Mouse (Mus musculus): ENCODE data around the gene Aldh3b2. TPM values are rescaled to one million over a fixed set of nuclear protein-coding genes. Genes with fewer than 3 reads are reported as not detected.

Gene Aldh3b2
- polyA plus RNA-seq, 1 experiment from 2014 or later: 0.68 TPM

DNA sequence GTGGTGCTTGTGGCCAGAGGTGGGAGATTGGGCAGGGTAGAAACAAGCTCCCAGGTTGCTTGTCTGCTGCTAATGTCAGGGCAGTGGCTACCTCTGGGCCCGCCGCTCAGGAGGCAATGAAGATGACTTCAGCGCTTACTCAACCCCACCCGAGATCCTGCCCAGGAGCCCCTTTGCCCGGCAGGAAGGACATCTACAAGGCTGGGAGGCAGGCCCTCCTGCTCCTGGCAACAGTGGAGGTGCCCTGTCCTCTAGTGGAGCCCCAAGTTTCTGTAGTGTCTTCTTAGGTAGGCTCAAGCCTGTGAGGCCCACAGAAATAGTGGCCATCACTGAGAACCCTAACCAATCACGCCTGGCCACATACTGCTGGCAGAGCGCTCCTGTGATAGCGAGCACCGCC lies 33.0 kb downstream of the Aldh3b2 start:
- Histone ChIP-seq H3K4me2 (replicated peaks) (no peak overlapping the region), H3K4me1 (peaks cover 12% of the 10 kb centered on the region), H3K36me3 (peaks cover 53% of the 10 kb centered on the region), H3K27ac (no peak overlapping the region), H3K9ac (no peak overlapping the region), H3K4me3 (no peak overlapping the region), H3K9me3 (no peaks in the 10 kb centered on the region), H3K27me3 (replicated peaks) (no peaks in the 10 kb centered on the region)
- no peak for ATAC-seq (ENCODE audit: low FRiP score, low read depth)
- WGBS: 88% methylated on average over 9 of the region's 9 CpGs

DNA sequence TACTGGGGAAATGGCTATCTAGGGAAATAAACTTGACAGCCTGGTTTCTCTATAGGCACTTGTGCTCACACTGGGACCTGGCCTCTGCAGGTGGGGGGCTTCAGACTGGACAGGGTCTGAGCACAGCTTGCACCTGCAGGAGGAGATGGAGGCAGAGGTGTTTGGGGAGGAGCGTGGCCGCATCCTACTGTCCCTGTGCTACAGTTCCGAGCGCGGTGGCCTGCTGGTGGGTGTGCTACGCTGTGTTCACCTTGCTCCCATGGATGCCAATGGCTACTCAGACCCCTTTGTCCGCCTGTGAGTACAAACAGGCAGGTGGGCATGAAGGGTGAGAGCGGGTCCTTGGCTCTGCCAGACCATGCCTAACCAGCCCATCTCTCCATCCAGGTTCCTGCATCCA lies 33.8 kb downstream of the Aldh3b2 start:
- Histone ChIP-seq H3K4me2 (replicated peaks) (no peak overlapping the region), H3K27me3 (replicated peaks) (no peaks in the 10 kb centered on the region), H3K4me1 (peaks cover 9% of the 10 kb centered on the region), H3K4me3 (no peak overlapping the region), H3K27ac (no peak overlapping the region), H3K9me3 (no peaks in the 10 kb centered on the region), H3K9ac (no peak overlapping the region), H3K36me3 (peaks cover 57% of the 10 kb centered on the region)
- no peak for ATAC-seq (ENCODE audit: low FRiP score, low read depth)
- 92% methylated on average over 8 of the region's 8 CpGs for WGBS

DNA sequence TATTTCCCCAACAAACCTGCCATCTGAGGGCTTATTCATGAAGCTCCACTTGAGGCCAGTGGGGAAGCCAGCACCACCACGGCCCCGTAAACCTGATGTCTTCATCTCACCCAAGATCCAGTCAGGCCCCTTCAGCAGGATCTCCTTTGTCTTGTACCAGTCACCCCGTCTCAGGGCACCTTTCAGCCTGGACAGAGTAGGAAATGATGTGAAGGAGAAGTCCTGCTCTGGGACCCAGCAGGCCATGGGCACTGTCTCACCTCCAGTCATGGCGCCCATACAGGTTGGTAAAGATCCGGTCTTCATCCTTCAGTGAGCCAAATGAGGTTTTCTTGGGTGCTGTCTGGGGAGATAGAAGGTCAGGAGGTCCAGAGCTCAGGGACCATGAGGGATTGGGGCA lies 39.0 kb downstream of the Aldh3b2 start:
- peaks cover 6% of the 10 kb centered on the region for H3K4me1 ChIP-seq
- ATAC-seq (ENCODE audit: low FRiP score, low read depth): no peak
- H3K4me2 ChIP-seq (replicated peaks): peak overlapping the region; percentile 67; the same call in 1 of the 2 replicates
- peaks cover 44% of the 10 kb centered on the region for H3K36me3 ChIP-seq
- no peak overlapping the region for H3K27ac ChIP-seq
- no peak overlapping the region for H3K4me3 ChIP-seq
- no peak overlapping the region for H3K9ac ChIP-seq
- H3K27me3 ChIP-seq (replicated peaks): no peaks in the 10 kb centered on the region
- WGBS: 92% methylated on average over 5 of the region's 5 CpGs
- no peaks in the 10 kb centered on the region for H3K9me3 ChIP-seq

DNA sequence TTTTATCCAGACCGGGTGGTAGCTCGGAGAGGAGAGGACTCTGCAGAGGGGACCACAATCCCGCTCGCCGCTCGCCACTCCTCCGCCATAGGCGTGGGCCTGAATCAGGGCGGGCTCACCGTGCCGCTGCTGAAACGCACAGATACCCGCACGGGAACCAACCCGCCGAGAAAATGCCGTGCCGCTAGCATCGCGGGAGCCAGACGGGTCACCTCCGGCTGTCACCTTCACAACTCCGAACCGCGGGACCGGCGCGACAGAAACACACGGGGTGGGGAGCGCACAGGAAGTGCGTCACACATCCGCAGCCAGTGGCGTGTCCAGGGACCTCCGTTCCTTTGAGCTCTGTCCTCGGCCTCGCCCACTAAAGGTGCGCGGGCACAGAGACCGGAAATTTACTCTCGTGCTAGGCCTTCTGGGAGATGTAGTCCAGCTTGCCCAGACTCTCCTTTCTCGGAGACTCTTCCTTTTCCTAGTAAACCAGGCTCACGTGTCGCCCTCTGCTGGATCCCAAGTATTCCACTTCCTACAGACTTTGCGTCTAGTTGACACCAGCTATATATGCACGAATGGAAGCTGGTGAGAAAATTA lies 40.4 kb downstream of the Aldh3b2 start, which contains the start of gene Ndufv1:
Gene Ndufv1 (minus strand): TSS at position 375 of the 591 bp plus-strand sequence.
- no peaks in the 10 kb centered on the region for H3K9me3 ChIP-seq
- H3K27me3 ChIP-seq (replicated peaks): no peaks in the 10 kb centered on the region
- peak within 1 kb of the TSS; percentile 67 for H3K4me2 ChIP-seq (replicated peaks)
- peaks cover 30% of the 10 kb centered on the region for H3K36me3 ChIP-seq
- peak within 1 kb of the TSS; percentile 80 for H3K4me3 ChIP-seq
- H3K27ac ChIP-seq: no peak within 1 kb of the TSS
- H3K4me1 ChIP-seq: peaks cover 6% of the 10 kb centered on the region
- ATAC-seq (ENCODE audit: low FRiP score, low read depth): peak; percentile 100
- H3K9ac ChIP-seq: peak within 1 kb of the TSS; percentile 78
- WGBS: under 1% methylated on average over 45 of the region's 45 CpGs

DNA sequence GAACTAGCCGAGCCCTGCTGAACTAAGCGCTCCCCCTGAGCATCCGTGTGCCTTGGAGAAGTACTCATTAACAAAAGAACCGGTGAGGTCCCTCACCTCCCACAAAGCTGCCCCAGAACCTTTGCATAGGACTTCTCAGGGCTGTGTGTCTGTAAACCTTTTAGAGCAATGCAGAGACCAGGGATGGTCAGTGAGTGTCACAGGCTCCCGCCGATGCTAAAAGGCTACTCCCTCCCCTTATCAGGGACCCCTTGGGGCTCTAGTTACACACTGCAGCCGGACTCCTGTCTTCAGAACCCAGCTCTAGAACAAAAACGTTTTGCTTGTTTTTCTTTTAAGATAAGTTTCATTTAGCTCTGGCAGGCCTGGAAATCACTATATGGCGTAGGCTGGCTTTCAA lies 40.9 kb downstream of the Aldh3b2 start:
- H3K27ac ChIP-seq: no peak overlapping the region
- peaks cover 24% of the 10 kb centered on the region for H3K36me3 ChIP-seq
- no peaks in the 10 kb centered on the region for H3K27me3 ChIP-seq (replicated peaks)
- H3K4me3 ChIP-seq: peak overlapping the region; percentile 24; the same call in 1 of the 2 replicates
- 23% methylated on average over 9 of the region's 9 CpGs for WGBS
- peaks cover 6% of the 10 kb centered on the region for H3K4me1 ChIP-seq
- peak overlapping the region; percentile 67 for H3K4me2 ChIP-seq (replicated peaks)
- H3K9ac ChIP-seq: 0 out of 2 replicates have a peak overlapping the region, but pooled peaks have one; percentile 6
- ATAC-seq (ENCODE audit: low FRiP score, low read depth): peak; percentile 53; the same call in 1 of the 2 replicates
- H3K9me3 ChIP-seq: no peaks in the 10 kb centered on the region

DNA sequence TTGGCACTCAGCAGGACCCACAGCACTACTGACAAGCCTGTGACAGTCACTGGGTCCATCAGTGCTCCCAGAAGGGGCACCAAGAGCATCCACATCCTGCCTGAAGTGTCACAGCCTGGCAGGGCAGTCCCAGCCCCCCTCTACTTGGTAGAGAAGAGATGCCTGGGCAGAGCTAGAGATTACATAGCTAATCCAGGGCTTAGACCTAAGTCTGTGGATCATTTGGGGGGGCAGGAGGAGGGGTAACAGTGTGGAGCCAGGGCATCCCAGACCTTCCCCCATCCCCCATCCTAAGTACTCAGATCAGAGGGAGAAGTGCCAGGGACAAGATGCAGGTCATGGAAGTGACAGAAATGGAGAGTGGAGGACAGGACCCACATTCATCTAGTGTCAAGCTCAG lies 42.7 kb downstream of the Aldh3b2 start:
- no peak overlapping the region for H3K4me2 ChIP-seq (replicated peaks)
- peaks cover 6% of the 10 kb centered on the region for H3K4me1 ChIP-seq
- no peak for ATAC-seq (ENCODE audit: low FRiP score, low read depth)
- 0 out of 2 replicates have a peak, but pooled peaks cover 3% of the 10 kb centered on the region for H3K27me3 ChIP-seq (replicated peaks)
- no peak overlapping the region for H3K27ac ChIP-seq
- peaks cover 7% of the 10 kb centered on the region; the same call in 1 of the 2 replicates for H3K36me3 ChIP-seq
- no peak overlapping the region for H3K9ac ChIP-seq
- H3K9me3 ChIP-seq: no peaks in the 10 kb centered on the region
- no peak overlapping the region for H3K4me3 ChIP-seq

DNA sequence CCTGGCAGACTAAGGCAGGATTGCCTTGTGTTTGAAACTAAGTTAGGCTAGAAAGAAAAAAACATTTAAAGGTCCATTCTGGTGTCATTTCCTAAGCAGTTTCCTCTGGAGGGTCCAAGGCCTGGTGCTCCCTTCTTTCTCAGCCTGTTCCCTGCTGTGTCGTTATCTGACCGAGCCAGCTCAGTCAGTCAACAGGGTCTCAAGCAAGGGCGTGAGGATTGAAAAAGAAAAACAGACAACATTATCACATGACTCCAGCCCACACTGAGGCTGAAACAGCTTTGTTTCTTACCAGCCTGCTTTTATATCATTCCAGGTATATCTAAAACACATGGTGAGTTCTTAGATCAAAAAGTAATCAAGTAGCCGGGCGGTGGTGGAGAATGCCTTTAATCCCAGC lies 43.5 kb downstream of the Aldh3b2 start:
- Histone ChIP-seq H3K9me3 (no peaks in the 10 kb centered on the region), H3K27me3 (replicated peaks) (0 out of 2 replicates have a peak, but pooled peaks cover 3% of the 10 kb centered on the region), H3K4me3 (no peak overlapping the region), H3K4me2 (replicated peaks) (no peak overlapping the region), H3K4me1 (peaks cover 6% of the 10 kb centered on the region), H3K36me3 (no peaks in the 10 kb centered on the region), H3K27ac (no peak overlapping the region), H3K9ac (no peak overlapping the region)
- WGBS: 70% methylated on average over 5 of the region's 5 CpGs
- no peak for ATAC-seq (ENCODE audit: low FRiP score, low read depth)

DNA sequence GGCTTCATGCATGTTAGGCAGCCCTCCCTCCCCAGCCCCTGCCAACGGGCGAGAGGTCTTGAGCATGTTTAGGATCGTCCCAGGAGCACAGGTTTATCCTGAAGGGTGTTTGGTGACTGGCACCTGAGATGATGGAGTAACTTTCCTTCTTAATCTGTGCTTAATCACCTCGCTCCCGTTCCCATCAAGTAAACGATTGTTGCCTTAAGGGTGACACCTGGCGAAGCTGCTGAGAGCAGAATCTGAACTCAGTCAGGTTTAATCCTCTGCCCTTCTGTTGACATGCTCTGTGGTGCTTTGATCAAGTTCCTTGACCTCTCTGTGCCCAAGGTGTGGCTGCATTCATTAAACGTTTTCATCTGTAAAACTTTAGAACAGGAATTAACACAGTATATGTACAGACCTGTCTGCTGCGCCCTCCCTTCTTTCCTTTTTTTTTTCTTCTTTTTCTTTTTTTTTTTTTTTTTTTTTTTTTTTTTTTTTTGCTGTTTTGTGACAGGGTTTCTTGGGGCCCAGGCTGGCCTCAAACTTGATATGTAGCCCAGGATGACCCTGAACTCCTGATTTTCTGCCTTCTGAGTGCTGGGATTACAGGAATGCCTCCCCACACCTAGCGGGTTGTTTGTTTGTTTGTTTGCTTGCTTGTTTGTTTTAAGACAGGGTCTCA lies 45.9 kb downstream of the Aldh3b2 start:
- H3K4me1 ChIP-seq: no peaks in the 10 kb centered on the region
- H3K4me3 ChIP-seq: no peak overlapping the region
- no peaks in the 10 kb centered on the region for H3K9me3 ChIP-seq
- H3K9ac ChIP-seq: no peak overlapping the region
- H3K4me2 ChIP-seq (replicated peaks): no peak overlapping the region
- H3K36me3 ChIP-seq: no peaks in the 10 kb centered on the region
- H3K27me3 ChIP-seq (replicated peaks): 0 out of 2 replicates have a peak, but pooled peaks cover 3% of the 10 kb centered on the region
- ATAC-seq (ENCODE audit: low FRiP score, low read depth): no peak
- WGBS: 68% methylated on average over 10 of the region's 10 CpGs
- H3K27ac ChIP-seq: no peak overlapping the region

DNA sequence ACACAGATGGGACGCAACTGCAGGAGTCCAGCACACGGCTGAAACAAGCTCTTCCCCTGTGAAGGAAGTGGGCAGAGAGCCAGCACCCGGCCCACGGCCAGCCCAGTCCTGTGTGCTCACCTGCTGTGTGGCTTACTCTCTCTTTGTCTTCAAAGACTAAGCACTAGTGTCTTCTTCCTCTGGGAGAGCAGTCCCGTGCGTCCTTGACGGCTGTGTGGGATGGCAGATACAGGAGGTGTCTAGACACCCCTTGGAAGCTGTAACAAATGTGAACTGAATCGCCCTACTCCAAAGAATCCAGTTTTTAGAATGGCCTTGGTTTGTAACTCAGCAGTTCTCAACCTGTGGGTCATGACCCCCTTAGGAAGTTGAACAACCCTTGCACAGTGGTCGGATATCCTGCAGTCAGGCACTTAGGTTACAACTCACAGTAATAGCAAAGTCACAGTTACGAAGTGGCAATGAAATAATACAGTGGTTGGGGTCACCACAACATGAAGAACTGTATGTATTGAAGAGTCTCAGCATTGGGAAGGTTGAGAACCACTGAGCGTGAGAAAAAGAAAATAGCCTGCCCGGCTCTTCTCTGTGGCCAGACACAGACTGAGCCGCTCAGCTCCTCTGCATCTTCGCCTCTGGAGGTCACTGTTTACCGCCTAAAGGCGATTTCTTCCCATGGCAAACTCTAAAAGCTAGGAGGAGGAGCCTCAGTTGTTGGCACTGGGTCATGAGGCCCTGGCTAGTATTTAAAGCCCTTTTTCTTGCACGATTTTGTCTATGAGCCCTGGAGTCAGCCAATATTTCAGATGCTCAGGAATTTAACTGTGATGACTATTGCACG lies 46.8 kb downstream of the Aldh3b2 start:
- Histone ChIP-seq H3K27ac (no peak overlapping the region), H3K9ac (no peak overlapping the region), H3K27me3 (replicated peaks) (0 out of 2 replicates have a peak, but pooled peaks cover 3% of the 10 kb centered on the region), H3K36me3 (no peaks in the 10 kb centered on the region), H3K4me2 (replicated peaks) (no peak overlapping the region), H3K4me1 (no peaks in the 10 kb centered on the region), H3K4me3 (no peak overlapping the region), H3K9me3 (no peaks in the 10 kb centered on the region)
- 29% methylated on average over 18 of the region's 18 CpGs for WGBS
- no peak for ATAC-seq (ENCODE audit: low FRiP score, low read depth)

DNA sequence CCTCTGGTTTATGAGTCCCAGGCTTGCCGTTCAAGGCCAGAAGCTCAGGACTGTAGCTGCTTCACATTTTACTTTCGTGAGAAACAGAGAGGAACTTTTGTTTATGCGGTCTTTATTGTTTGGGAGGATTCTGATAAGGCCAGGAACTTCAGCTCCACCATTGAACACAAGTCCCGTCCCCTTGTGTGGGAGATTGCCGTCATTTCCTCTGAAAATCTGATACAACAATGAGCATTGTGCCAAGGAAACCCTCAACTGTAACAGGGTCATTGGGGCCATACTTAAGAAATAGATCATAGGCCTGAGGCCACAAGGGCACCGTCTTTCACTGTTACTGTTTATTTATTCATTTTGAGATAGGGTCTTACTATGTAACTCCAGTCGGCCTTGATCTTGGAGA lies 51.1 kb downstream of the Aldh3b2 start:
- Histone ChIP-seq H3K9ac (no peak overlapping the region), H3K4me3 (no peak overlapping the region), H3K9me3 (peaks cover 3% of the 10 kb centered on the region; the same call in 1 of the 2 replicates), H3K4me1 (no peaks in the 10 kb centered on the region), H3K27ac (no peak overlapping the region), H3K36me3 (no peaks in the 10 kb centered on the region), H3K27me3 (replicated peaks) (0 out of 2 replicates have a peak, but pooled peaks cover 3% of the 10 kb centered on the region), H3K4me2 (replicated peaks) (no peak overlapping the region)
- ATAC-seq (ENCODE audit: low FRiP score, low read depth): no peak
- 81% methylated on average over 7 of the region's 7 CpGs for WGBS

DNA sequence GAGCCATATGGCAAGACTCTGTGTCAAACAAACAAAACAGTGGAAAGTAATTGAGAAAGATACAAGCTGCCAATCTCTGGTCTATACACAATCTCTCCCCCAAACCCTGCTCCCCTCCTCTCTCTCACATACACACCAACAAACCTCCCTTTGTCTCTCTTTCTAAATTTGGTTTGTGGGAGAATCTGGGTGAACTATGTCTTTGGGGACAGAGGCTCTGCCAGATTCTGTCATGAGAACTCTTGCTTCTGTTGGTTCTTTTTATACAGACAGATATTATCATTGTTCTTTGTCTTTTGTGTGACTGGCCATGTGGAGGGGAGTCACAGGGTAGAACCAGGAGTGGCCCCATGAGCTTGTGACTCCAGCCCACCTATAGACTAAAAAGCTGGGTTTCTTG lies 55.4 kb downstream of the Aldh3b2 start:
- H3K27ac ChIP-seq: no peak overlapping the region
- peaks cover 3% of the 10 kb centered on the region; the same call in 1 of the 2 replicates for H3K9me3 ChIP-seq
- no peak for ATAC-seq (ENCODE audit: low FRiP score, low read depth)

More for the DNA sequence above, 55.4 kb downstream of the Aldh3b2 start:
- Histone ChIP-seq H3K36me3 (no peaks in the 10 kb centered on the region), H3K4me1 (no peaks in the 10 kb centered on the region), H3K9ac (no peak overlapping the region), H3K4me2 (replicated peaks) (no peak overlapping the region), H3K27me3 (replicated peaks) (no peaks in the 10 kb centered on the region), H3K4me3 (no peak overlapping the region)
